Mouse (Mus musculus): Measurements from ENCODE around the gene Fam149b. TPM values are rescaled to one million over a fixed set of nuclear protein-coding genes. Genes with fewer than 3 reads are reported as not detected.

Fam149b gene
- polyA plus RNA-seq, 1 experiment from 2014 or later, result 34.5 TPM

DNA sequence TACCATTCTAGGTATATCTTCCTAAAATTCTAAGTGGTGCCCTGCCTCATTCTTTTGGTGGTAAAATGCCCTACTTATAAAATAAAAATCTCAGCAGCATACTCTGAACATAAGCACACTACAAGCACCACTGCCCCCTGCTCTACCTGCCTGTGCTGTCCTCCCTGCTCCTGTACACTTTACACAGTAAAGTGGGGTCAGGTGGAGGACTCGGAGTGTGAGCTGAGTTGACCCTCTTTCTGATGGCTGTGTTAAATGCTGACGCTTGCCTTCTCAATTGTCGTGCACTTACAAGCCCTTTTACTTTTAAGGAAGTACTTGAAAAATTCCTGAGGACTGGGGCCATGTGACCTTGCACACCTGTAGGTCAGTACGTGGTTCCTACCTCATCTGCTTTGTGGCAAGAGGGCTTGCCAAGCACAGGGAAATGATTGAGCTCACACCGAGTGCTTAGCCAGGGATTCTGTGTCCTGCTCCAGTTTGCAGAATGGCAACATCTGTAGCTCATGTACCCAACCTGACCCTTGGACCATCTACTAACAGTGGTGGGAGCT is 31.2 kb downstream of the Fam149b start:
- ATAC-seq (replicated peaks; ENCODE audit: low FRiP score, low TSS enrichment, low read depth), result no peak

DNA sequence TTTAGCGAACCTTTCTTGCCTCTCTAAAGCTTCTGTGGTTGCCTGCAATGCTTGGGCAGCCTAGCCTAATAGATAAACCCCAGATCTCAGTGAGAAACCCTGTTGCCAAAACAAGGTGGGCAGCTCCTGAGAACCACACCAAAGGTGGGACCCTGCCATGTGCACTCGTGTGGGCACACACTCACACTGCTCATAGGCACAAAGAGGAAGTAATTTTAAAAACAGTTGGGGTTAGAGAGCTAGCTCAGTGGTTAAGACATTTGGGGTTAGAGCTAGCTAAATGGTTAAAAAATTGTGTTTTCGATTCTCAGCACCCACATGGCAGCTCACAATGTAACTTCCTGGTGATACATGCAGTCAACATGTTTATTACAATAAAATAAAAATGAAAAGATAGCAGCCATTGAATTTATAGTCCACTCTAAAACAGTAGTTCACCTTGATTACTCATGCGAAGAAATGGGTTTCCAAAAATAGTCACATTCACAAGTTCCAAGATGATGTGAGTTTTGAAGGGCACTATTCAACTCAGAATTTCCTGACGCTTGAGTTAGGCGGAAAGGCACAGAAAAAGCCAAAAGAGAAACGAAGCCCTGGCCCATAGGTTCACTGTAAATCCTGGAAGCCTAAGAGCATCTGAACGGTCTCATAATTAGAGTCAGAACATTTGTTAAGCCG is 31.9 kb downstream of the Fam149b start:
- Histone ChIP-seq H3K4me2 (ENCODE audit: low read length) (no peak overlapping the region), H3K36me3 (ENCODE audit: control insufficient read depth, insufficient read depth, low read length) (peaks cover 72% of the 10 kb centered on the region), H3K27ac (ENCODE audit: low read depth) (no peak overlapping the region), H3K4me1 (replicated peaks; ENCODE audit: control insufficient read depth, insufficient read depth, low read length) (no peaks in the 10 kb centered on the region), H3K9me3 (ENCODE audit: control insufficient read depth, low read length) (no peaks in the 10 kb centered on the region), H3K27me3 (replicated peaks; ENCODE audit: control insufficient read depth, insufficient read depth, low read length) (no peaks in the 10 kb centered on the region), H3K9ac (ENCODE audit: low read length) (no peak overlapping the region), H3K4me3 (ENCODE audit: low read depth, low read length) (no peak overlapping the region)
- 91% methylated on average over 9 of the region's 9 CpGs for WGBS
- no peak for ATAC-seq (replicated peaks; ENCODE audit: low FRiP score, low TSS enrichment, low read depth)
- DNase-seq (ENCODE audit: low spot score), result no peak

More for the DNA sequence above, 31.2 kb downstream of the Fam149b start:
- H3K27me3 ChIP-seq (replicated peaks; ENCODE audit: control insufficient read depth, insufficient read depth, low read length), result no peaks in the 10 kb centered on the region
- H3K9me3 ChIP-seq (ENCODE audit: control insufficient read depth, low read length), result no peaks in the 10 kb centered on the region
- peaks cover 68% of the 10 kb centered on the region for H3K36me3 ChIP-seq (ENCODE audit: control insufficient read depth, insufficient read depth, low read length)
- no peak overlapping the region for H3K4me3 ChIP-seq (ENCODE audit: low read depth, low read length)
- no peak overlapping the region for H3K27ac ChIP-seq (ENCODE audit: low read depth)
- no peaks in the 10 kb centered on the region for H3K4me1 ChIP-seq (replicated peaks; ENCODE audit: control insufficient read depth, insufficient read depth, low read length)
- no peak overlapping the region for H3K4me2 ChIP-seq (ENCODE audit: low read length)
- no peak overlapping the region for H3K9ac ChIP-seq (ENCODE audit: low read length)
- DNase-seq (ENCODE audit: low spot score), result no peak
- 82% methylated on average over 5 of the region's 5 CpGs for WGBS

GRCm38 (mm10) chr14:20388441-20389129 is 40.6 kb downstream of the Fam149b start, which contains the start of gene Dnajc9:
TSS of gene Dnajc9 (minus strand) at chr14:20388910.
- peaks cover 26% of the 10 kb centered on the region for H3K4me1 ChIP-seq (replicated peaks; ENCODE audit: control insufficient read depth, insufficient read depth, low read length)
- H3K4me3 ChIP-seq (ENCODE audit: low read depth, low read length), result peak within 1 kb of the TSS; percentile 72
- H3K4me2 ChIP-seq (ENCODE audit: low read length), result peak within 1 kb of the TSS; percentile 83
- peak within 1 kb of the TSS; percentile 88 for H3K27ac ChIP-seq (ENCODE audit: low read depth)
- no peaks in the 10 kb centered on the region for H3K9me3 ChIP-seq (ENCODE audit: control insufficient read depth, low read length)
- peak within 1 kb of the TSS; percentile 67 for H3K9ac ChIP-seq (ENCODE audit: low read length)
- no peaks in the 10 kb centered on the region for H3K27me3 ChIP-seq (replicated peaks; ENCODE audit: control insufficient read depth, insufficient read depth, low read length)
- peaks cover 58% of the 10 kb centered on the region for H3K36me3 ChIP-seq (ENCODE audit: control insufficient read depth, insufficient read depth, low read length)
- WGBS, result under 1% methylated on average over 59 of the region's 59 CpGs
- DNase-seq (ENCODE audit: low spot score) (peak; percentile 96), ATAC-seq (replicated peaks; ENCODE audit: low FRiP score, low TSS enrichment, low read depth) (peak; percentile 71)

- H3K9ac ChIP-seq (ENCODE audit: low read length), result peak overlapping the region; percentile 67
- WGBS, result 86% methylated on average over 8 of the region's 8 CpGs
Observed at GRCm38 (mm10) chr14:20389446-20390079, 41.6 kb downstream of the Fam149b start.

DNA sequence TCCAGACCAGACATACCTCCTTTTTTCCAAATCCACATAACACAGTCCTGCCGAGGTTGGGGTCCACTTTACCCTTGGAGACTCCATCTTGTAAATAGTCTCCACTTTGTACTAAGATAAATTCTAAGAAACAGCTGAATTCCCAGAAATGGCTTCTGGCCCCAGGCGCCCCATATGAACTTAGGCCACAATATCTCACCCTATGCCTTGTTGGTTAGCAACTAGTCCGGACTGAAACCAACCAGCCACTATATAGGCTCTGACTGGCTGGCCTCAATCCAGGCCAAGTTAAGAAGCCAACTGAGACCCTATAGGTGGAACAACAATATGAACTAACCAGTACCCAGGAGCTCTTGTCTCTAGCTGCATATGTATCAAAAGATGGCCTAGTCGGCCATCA is 44.4 kb downstream of the Fam149b start:
- ATAC-seq (replicated peaks; ENCODE audit: low FRiP score, low TSS enrichment, low read depth), result no peak
- H3K4me3 ChIP-seq (ENCODE audit: low read depth, low read length), result 0 out of 2 replicates have a peak overlapping the region, but pooled peaks have one; percentile 86

More at GRCm38 (mm10) chr14:20389446-20390079, 41.6 kb downstream of the Fam149b start:
- H3K27me3 ChIP-seq (replicated peaks; ENCODE audit: control insufficient read depth, insufficient read depth, low read length), result no peaks in the 10 kb centered on the region
- no peaks in the 10 kb centered on the region for H3K9me3 ChIP-seq (ENCODE audit: control insufficient read depth, low read length)
- no peak overlapping the region for H3K27ac ChIP-seq (ENCODE audit: low read depth)
- DNase-seq (ENCODE audit: low spot score), result no peak
- peaks cover 32% of the 10 kb centered on the region for H3K4me1 ChIP-seq (replicated peaks; ENCODE audit: control insufficient read depth, insufficient read depth, low read length)
- ATAC-seq (replicated peaks; ENCODE audit: low FRiP score, low TSS enrichment, low read depth), result no peak
- H3K36me3 ChIP-seq (ENCODE audit: control insufficient read depth, insufficient read depth, low read length), result peaks cover 48% of the 10 kb centered on the region
- peak overlapping the region; percentile 83 for H3K4me2 ChIP-seq (ENCODE audit: low read length)
- H3K4me3 ChIP-seq (ENCODE audit: low read depth, low read length), result peak overlapping the region; percentile 72

DNA sequence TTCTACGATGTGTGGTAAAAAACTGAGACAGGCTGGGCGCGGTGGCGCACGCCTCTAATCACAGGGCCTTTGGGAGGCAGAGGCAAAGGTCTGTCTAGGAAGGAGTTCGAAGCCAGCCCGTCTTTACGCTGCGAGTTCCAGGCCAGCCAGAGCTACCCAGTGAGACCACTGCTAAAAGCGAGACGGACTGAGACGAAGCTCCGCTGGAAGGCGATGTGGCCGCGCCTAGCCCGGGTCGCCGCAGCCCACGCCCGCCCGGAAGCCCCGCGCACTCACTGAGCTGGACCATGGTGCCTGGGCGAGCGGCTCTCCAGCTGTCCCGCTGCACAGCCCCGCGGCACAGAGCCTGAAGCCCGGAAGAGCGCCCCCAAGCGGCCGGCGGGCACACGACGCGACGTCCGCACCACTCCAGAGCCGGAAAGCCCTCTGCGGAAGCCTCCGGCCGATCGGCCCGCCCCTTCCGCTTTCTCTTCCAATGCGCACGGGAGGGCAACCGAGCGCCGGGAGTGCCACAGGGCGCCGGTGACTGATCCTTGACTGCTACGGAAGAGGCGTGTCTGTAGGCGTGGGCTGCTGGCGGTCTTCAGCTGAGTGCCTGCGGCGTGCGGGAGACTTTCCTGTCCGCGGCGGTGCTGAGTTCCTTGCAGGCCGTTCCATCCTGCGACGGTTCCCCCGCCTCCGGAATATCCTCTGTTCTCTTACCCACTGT is 45.4 kb downstream of the Fam149b start, which contains the start of gene Mrps16:
TSS of gene Mrps16 (minus strand) at position 430 of the 709 bp plus-strand sequence.
- under 1% methylated on average over 68 of the region's 68 CpGs for WGBS
- Histone ChIP-seq H3K4me3 (ENCODE audit: low read depth, low read length) (peak within 1 kb of the TSS; percentile 86), H3K9me3 (ENCODE audit: control insufficient read depth, low read length) (no peaks in the 10 kb centered on the region), H3K4me2 (ENCODE audit: low read length) (peak within 1 kb of the TSS; percentile 66), H3K9ac (ENCODE audit: low read length) (peak within 1 kb of the TSS; percentile 86), H3K27me3 (replicated peaks; ENCODE audit: control insufficient read depth, insufficient read depth, low read length) (no peaks in the 10 kb centered on the region), H3K4me1 (replicated peaks; ENCODE audit: control insufficient read depth, insufficient read depth, low read length) (0 out of 2 replicates have a peak, but pooled peaks cover 9% of the 10 kb centered on the region), H3K27ac (ENCODE audit: low read depth) (peak within 1 kb of the TSS; percentile 82), H3K36me3 (ENCODE audit: control insufficient read depth, insufficient read depth, low read length) (peaks cover 20% of the 10 kb centered on the region)
- peak; percentile 94 for ATAC-seq (replicated peaks; ENCODE audit: low FRiP score, low TSS enrichment, low read depth)
- DNase-seq (ENCODE audit: low spot score), result peak; percentile 88

More for the DNA sequence above, 44.4 kb downstream of the Fam149b start:
- Histone ChIP-seq H3K4me1 (replicated peaks; ENCODE audit: control insufficient read depth, insufficient read depth, low read length) (peaks cover 16% of the 10 kb centered on the region), H3K36me3 (ENCODE audit: control insufficient read depth, insufficient read depth, low read length) (peaks cover 26% of the 10 kb centered on the region), H3K9ac (ENCODE audit: low read length) (no peak overlapping the region), H3K4me2 (ENCODE audit: low read length) (peak overlapping the region; percentile 66), H3K27me3 (replicated peaks; ENCODE audit: control insufficient read depth, insufficient read depth, low read length) (no peaks in the 10 kb centered on the region), H3K27ac (ENCODE audit: low read depth) (no peak overlapping the region), H3K9me3 (ENCODE audit: control insufficient read depth, low read length) (no peaks in the 10 kb centered on the region)
- DNase-seq (ENCODE audit: low spot score), result no peak
- WGBS, result 87% methylated on average over 3 of the region's 4 CpGs

DNA sequence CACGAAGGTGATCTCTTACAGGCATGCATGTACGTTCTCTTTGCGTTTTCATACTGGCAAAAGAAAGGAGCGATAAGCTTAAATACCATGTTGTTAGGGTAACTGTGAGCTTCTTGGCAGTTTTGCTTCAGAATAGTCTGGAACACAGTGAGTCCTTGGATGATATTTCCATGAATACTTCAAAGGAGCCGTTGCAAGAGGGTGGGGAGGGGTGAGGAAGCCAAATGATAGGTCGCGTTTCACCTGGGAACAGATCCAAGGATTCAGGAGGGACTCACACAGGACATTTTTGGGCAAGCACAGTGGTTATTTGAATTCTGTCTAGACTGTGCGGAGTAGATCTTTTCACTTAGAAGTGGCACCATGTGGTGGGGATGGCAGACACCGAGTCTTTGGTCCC is 49.3 kb downstream of the Fam149b start:
- H3K4me2 ChIP-seq (ENCODE audit: low read length), result no peak overlapping the region
- no peak overlapping the region for H3K9ac ChIP-seq (ENCODE audit: low read length)
- H3K27me3 ChIP-seq (replicated peaks; ENCODE audit: control insufficient read depth, insufficient read depth, low read length), result no peaks in the 10 kb centered on the region
- WGBS, result 84% methylated on average over 9 of the region's 9 CpGs
- H3K27ac ChIP-seq (ENCODE audit: low read depth), result no peak overlapping the region
- H3K36me3 ChIP-seq (ENCODE audit: control insufficient read depth, insufficient read depth, low read length), result no peaks in the 10 kb centered on the region
- H3K4me3 ChIP-seq (ENCODE audit: low read depth, low read length), result no peak overlapping the region
- ATAC-seq (replicated peaks; ENCODE audit: low FRiP score, low TSS enrichment, low read depth) (no peak), DNase-seq (ENCODE audit: low spot score) (no peak)
- H3K9me3 ChIP-seq (ENCODE audit: control insufficient read depth, low read length), result no peaks in the 10 kb centered on the region
- 0 out of 2 replicates have a peak, but pooled peaks cover 7% of the 10 kb centered on the region for H3K4me1 ChIP-seq (replicated peaks; ENCODE audit: control insufficient read depth, insufficient read depth, low read length)

GRCm38 (mm10) chr14:20398864-20399263 is 50.9 kb downstream of the Fam149b start:
- DNase-seq (ENCODE audit: low spot score), result no peak
- ATAC-seq (replicated peaks; ENCODE audit: low FRiP score, low TSS enrichment, low read depth), result no peak
- 0 out of 2 replicates have a peak, but pooled peaks cover 5% of the 10 kb centered on the region for H3K4me1 ChIP-seq (replicated peaks; ENCODE audit: control insufficient read depth, insufficient read depth, low read length)
- H3K27ac ChIP-seq (ENCODE audit: low read depth), result no peak overlapping the region
- no peaks in the 10 kb centered on the region for H3K27me3 ChIP-seq (replicated peaks; ENCODE audit: control insufficient read depth, insufficient read depth, low read length)
- H3K4me2 ChIP-seq (ENCODE audit: low read length), result no peak overlapping the region
- H3K9me3 ChIP-seq (ENCODE audit: control insufficient read depth, low read length), result no peaks in the 10 kb centered on the region
- no peak overlapping the region for H3K9ac ChIP-seq (ENCODE audit: low read length)
- H3K36me3 ChIP-seq (ENCODE audit: control insufficient read depth, insufficient read depth, low read length), result no peaks in the 10 kb centered on the region
- no peak overlapping the region for H3K4me3 ChIP-seq (ENCODE audit: low read depth, low read length)
- 40% methylated on average over 4 of the region's 4 CpGs for WGBS
